Mouse (Mus musculus) c-Kit-positive CD71-positive TER-119-positive erythroid progenitor cells, embryonic 14.5 days (primary cell): Measurements from ENCODE around the gene Gm7980.
"Not testable (repeated sequence)": the region's sequence is repeated elsewhere in the genome, so short reads cannot be mapped to it uniquely, and the experiment has no call there.

Experiments used
- DNase-seq: peaks from one replicate; pipeline ENCODE4 v3.0.0-alpha.2; 2013; ENCODE audit warnings: low spot score

Gene Gm7980

GRCm38 (mm10) chr14:41907190-41907589 is at the start of gene Gm7980:
Gene Gm7980, minus strand, starts transcription at chr14:41907290.
- not testable (repeated sequence) for DNase-seq

- not testable (repeated sequence) for DNase-seq
These were observed 36.6 kb upstream of the Gm7980 start, which contains the start of gene 1700024B05Rik for GRCm38 (mm10) chr14:41943695-41944094. Gene 1700024B05Rik, plus strand, starts transcription at chr14:41943995.

- DNase-seq, result not testable (repeated sequence)
These were observed 17.6 kb upstream of the Gm7980 start, which contains the start of gene 1700049E17Rik1 for GRCm38 (mm10) chr14:41924649-41925048. Gene 1700049E17Rik1, plus strand, starts transcription at chr14:41924949.
